Mouse (Mus musculus) olfactory bulb, adult 2 months (tissue): ENCODE data around the gene Clic6. TPM values are rescaled to one million over a fixed set of nuclear protein-coding genes. Genes with fewer than 3 reads are reported as not detected.

Source experiments
- H3K27ac ChIP-seq: fragments of 200-500 bp; 2 replicates; pipeline ENCODE4 v1.5.1; 2012; ENCODE audit warnings: low read depth, low read length; ENCODE audit not compliant: insufficient read depth
- H3K4me1 ChIP-seq: fragments of 200-500 bp; 2 replicates; pipeline ENCODE4 v1.6.1; 2012; ENCODE audit warnings: low read length; ENCODE audit not compliant: control insufficient read depth, insufficient read depth
- H3K4me3 ChIP-seq: fragments of 200-500 bp; 2 replicates; pipeline ENCODE4 v1.5.1; 2012; ENCODE audit warnings: mild to moderate bottlenecking, low read depth, low read length, moderate library complexity; ENCODE audit not compliant: insufficient read depth
- CTCF ChIP-seq: fragments of 200-500 bp; IDR thresholded peaks from 2 replicates; pipeline ENCODE4 v1.5.1; 2012; ENCODE audit warnings: low read depth, mild to moderate bottlenecking, low read length, moderate library complexity; ENCODE audit not compliant: insufficient read depth
- POLR2A ChIP-seq: fragments of 200-500 bp; IDR thresholded peaks from 2 replicates; pipeline ENCODE4 v1.6.1; 2012; ENCODE audit warnings: mild to moderate bottlenecking, low read depth, low read length, moderate library complexity; ENCODE audit not compliant: insufficient read depth
- WGBS: fragments of 180-500 bp; shearing (Covaris S2); methylation state at CpG from one replicate; pipeline ENCODE4 v1.1.7; 2018; 5-methylcytosine and 5-hydroxymethylcytosine counted together
- polyA plus RNA-seq: library from polyadenylated mRNA; stranded (reverse); fragments of >200 nt; gene quantifications from 2 replicates; pipeline ENCODE4 v1.2.4, GENCODE M21; 2012; ENCODE audit warnings: low replicate concordance; ENCODE audit not compliant: missing spikeins, insufficient read depth, insufficient read length

Clic6 gene
- polyA plus RNA-seq, 1 experiment, result not detected

GRCm38 (mm10) chr16:92478561-92479150 is 6.9 kb upstream of the Clic6 start:
- peak; percentile 38; the same call in 1 of the 2 replicates for TF ChIP-seq CTCF
- no peak for TF ChIP-seq POLR2A
- Histone ChIP-seq H3K4me1 (peaks cover 2% of the 10 kb centered on the region), H3K4me3 (no peak overlapping the region), H3K27ac (no peak overlapping the region)
- WGBS, result 10% methylated on average over 23 of the region's 23 CpGs

DNA sequence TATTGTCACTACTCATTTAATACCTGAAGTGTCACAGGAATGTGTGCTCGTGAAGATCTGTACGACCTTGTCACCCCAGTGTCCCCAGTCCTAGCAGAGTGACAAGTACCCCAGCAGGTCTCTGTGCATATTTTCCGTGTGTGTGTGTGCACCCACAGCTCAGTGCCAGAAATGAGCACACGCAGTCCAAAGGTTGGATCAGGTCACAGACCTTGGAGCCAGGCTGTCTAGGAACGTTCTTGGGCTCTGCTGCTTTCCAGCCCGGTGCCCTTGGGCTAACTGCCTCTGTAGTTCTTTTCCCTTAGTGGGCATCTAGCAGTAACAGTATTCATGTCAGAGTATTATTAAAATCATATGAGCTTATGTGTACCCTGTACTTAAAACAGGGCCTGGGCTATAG is 1.6 kb downstream of the Clic6 start:
- no peak overlapping the region for H3K27ac ChIP-seq
- TF ChIP-seq POLR2A, result no peak
- TF ChIP-seq CTCF, result no peak

GRCm38 (mm10) chr16:92487489-92487888 is 2.0 kb downstream of the Clic6 start:
- Histone ChIP-seq H3K4me3 (no peak overlapping the region), H3K4me1 (no peaks in the 10 kb centered on the region), H3K27ac (no peak overlapping the region)
- TF ChIP-seq CTCF (no peak), POLR2A (no peak)
- 72% methylated on average over 4 of the region's 4 CpGs for WGBS

More for the DNA sequence above, 1.6 kb downstream of the Clic6 start:
- Histone ChIP-seq H3K4me1 (no peaks in the 10 kb centered on the region), H3K4me3 (no peak overlapping the region)
- 84% methylated on average over 6 of the region's 6 CpGs for WGBS

DNA sequence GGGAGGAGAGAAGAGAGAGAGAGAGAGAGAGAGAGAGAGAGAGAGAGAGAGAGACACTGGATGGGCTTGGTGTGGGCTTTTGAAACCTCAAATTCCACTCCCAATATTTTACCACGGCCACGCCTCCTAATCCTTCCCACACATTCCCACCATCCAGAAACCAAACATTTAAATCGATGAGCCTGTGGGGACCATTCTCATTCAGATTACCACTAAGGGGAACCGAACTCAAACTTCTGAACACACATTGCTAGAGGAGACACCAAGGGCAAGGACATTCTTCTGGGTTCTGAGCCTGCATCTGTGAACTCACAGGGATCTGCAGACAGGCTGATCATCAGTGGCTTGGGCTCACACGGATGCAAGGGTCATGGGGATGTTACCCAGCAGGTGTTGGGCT is 2.9 kb downstream of the Clic6 start:
- Histone ChIP-seq H3K4me3 (no peak overlapping the region), H3K4me1 (no peaks in the 10 kb centered on the region), H3K27ac (no peak overlapping the region)
- TF ChIP-seq CTCF (no peak), POLR2A (no peak)
- WGBS, result 85% methylated on average over 5 of the region's 5 CpGs

DNA sequence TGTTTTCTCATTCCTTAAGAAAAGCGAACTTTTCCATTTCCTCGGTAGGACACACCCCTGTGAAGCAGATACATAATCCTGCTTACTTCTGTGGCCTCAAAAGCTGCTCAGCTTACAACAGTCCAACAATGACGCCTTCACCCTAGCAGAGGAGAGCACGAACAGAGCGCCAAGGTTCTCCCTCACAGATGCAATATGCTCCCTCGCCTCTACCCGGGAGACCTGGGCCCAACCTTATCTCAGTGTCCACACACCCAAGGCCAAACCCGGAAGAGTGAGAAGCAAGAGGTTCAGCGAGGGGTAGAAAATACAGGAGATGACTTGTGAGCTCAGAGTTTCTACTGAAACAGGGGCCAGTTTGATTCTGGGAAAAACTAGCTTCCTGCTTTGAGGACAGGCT is 3.8 kb downstream of the Clic6 start:
- H3K27ac ChIP-seq, result no peak overlapping the region
- no peak overlapping the region for H3K4me3 ChIP-seq
- TF ChIP-seq POLR2A (no peak), CTCF (no peak)
- no peaks in the 10 kb centered on the region for H3K4me1 ChIP-seq
- 86% methylated on average over 9 of the region's 9 CpGs for WGBS

DNA sequence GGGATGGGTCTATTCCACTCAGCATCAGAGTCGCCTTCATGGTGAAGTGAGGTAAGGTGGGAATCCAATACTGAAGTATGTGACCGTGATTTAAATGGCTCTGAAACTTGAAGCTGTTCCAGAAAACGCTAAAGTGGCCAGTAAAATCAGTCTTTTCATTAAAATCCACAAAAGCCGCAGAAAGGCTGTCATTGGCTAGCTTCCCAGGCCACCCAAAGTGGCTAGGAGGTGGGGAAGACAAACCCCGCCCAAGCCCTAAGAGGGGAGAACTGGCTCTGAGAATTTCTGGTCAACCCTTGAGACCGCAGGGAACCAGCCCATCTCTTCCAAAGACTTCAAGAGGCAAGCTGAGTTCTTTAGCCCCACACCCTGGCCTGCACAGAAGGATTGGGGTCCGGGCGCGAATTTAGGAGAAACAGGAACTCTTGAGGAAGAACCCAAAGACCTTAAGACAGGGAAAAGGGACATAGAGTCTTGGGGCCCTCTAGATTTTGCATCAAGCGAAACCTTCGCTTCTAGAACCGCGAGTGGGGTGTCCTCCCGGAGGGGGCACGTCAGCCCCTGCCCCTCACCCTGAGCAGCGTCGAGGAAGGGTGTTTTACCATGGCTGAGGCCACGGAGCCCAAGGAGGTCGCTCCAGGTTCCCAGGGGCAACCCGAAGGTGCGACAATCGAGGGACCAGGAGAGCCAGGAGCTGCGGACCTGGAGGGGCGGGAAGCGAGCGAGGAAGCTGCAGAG is 12.5 kb downstream of the Clic6 start:
- 15% methylated on average over 26 of the region's 26 CpGs for WGBS
- peak overlapping the region; percentile 42 for H3K4me3 ChIP-seq
- no peak overlapping the region for H3K27ac ChIP-seq
- TF ChIP-seq CTCF (no peak), POLR2A (no peak)
- H3K4me1 ChIP-seq, result peaks cover 13% of the 10 kb centered on the region

DNA sequence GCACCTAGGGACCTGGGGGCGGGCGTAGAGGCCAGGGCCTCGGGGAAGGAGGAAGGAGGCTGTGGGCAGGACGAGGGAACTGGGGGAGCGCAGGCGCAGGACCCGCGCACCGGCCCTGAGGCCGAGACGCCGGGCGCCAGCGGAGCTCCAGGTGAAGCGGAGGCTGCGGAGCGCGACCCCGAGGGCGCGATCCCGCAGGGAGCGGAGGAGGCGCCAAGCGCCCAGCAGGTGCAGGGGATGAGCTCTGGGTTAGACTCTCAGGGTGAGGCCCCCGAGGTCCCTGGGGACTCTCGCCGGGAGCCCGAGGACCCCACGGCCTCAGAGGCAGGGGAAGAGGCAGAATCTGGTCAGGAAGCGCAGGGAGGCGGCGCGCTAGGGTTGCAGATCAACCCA is 13.0 kb downstream of the Clic6 start:
- TF ChIP-seq CTCF (no peak), POLR2A (no peak)
- 2% methylated on average over 34 of the region's 34 CpGs for WGBS
- no peak overlapping the region for H3K27ac ChIP-seq

GRCm38 (mm10) chr16:92499324-92499723 is 13.8 kb downstream of the Clic6 start:
- H3K4me3 ChIP-seq, result peak overlapping the region; percentile 42; the same call in 1 of the 2 replicates
- H3K27ac ChIP-seq, result no peak overlapping the region
- H3K4me1 ChIP-seq, result peaks cover 13% of the 10 kb centered on the region
- TF ChIP-seq CTCF (no peak), POLR2A (no peak)
- WGBS, result 29% methylated on average over 15 of the region's 15 CpGs

More for the DNA sequence above, 13.0 kb downstream of the Clic6 start:
- peaks cover 13% of the 10 kb centered on the region for H3K4me1 ChIP-seq
- H3K4me3 ChIP-seq, result peak overlapping the region; percentile 42

DNA sequence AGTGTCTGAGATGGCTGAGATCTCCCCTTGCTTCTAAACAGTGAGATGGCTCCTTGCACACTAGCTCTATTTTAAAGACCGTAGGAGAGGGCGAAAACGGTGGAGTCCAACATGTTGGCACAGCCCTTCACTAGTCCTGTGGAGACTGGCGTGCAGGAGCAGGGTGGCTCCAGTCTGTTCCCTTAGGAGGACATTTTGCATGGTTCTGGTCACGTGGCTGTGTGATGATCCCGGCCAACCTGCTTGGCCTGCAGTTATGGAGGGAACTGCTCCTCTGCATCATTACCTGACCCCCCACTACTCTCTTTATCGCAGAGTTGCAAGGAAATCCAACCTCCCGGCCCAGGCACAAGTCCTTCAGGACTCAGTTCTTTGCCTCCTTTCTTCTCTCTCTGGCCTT is 15.0 kb downstream of the Clic6 start:
- Histone ChIP-seq H3K4me1 (peaks cover 13% of the 10 kb centered on the region), H3K4me3 (no peak overlapping the region), H3K27ac (no peak overlapping the region)
- TF ChIP-seq CTCF (no peak), POLR2A (no peak)
- WGBS, result 84% methylated on average over 8 of the region's 8 CpGs
